Mouse (Mus musculus): ENCODE measurements around the gene Nom1. TPM values are rescaled to one million over a fixed set of nuclear protein-coding genes. Genes with fewer than 3 reads are reported as not detected.
A peak's percentile ranks its signal among the peaks of the same experiment; 100 is the strongest.
"Not testable (repeated sequence)": the region's sequence is repeated elsewhere in the genome, so short reads cannot be mapped to it uniquely, and the experiment has no call there.

Gene Nom1
- polyA plus RNA-seq, 1 experiment: 0.35 TPM

- no peaks in the 10 kb centered on the region for H3K9me3 ChIP-seq (ENCODE audit: control insufficient read depth, low read length)
- peaks cover 36% of the 10 kb centered on the region for H3K4me1 ChIP-seq (ENCODE audit: control insufficient read depth)
- peaks cover 26% of the 10 kb centered on the region for H3K27me3 ChIP-seq (ENCODE audit: control insufficient read depth)
- TF ChIP-seq GATA1 (IDR thresholded peaks at IDR 0.05; ENCODE audit: low read length) (no peak), TAL1 (IDR thresholded peaks at IDR 0.05; ENCODE audit: low read length) (no peak)
- H3K4me3 ChIP-seq (replicated peaks): peak overlapping the region; percentile 95
- H3K36me3 ChIP-seq (ENCODE audit: control insufficient read depth): peaks cover 54% of the 10 kb centered on the region
Observed at GRCm38 (mm10) chr5:29435491-29435890, 1.0 kb downstream of the Nom1 start.

GRCm38 (mm10) chr5:29436728-29437127 is 2.3 kb downstream of the Nom1 start:
- H3K4me1 ChIP-seq (ENCODE audit: control insufficient read depth): peaks cover 36% of the 10 kb centered on the region
- peak overlapping the region; percentile 95 for H3K4me3 ChIP-seq (replicated peaks)
- H3K27me3 ChIP-seq (ENCODE audit: control insufficient read depth): peaks cover 15% of the 10 kb centered on the region
- H3K36me3 ChIP-seq (ENCODE audit: control insufficient read depth): peaks cover 66% of the 10 kb centered on the region
- not testable (repeated sequence) for H3K9me3 ChIP-seq (ENCODE audit: control insufficient read depth, low read length)

- no peaks in the 10 kb centered on the region for H3K4me1 ChIP-seq (ENCODE audit: control insufficient read depth)
- no peak overlapping the region for H3K4me3 ChIP-seq (replicated peaks)
- H3K36me3 ChIP-seq (ENCODE audit: control insufficient read depth): peaks cover 92% of the 10 kb centered on the region
- H3K27me3 ChIP-seq (ENCODE audit: control insufficient read depth): no peaks in the 10 kb centered on the region
- no peaks in the 10 kb centered on the region for H3K9me3 ChIP-seq (ENCODE audit: control insufficient read depth, low read length)
- TF ChIP-seq GATA1 (IDR thresholded peaks at IDR 0.05; ENCODE audit: low read length) (no peak), TAL1 (IDR thresholded peaks at IDR 0.05; ENCODE audit: low read length) (no peak)
Observed at GRCm38 (mm10) chr5:29445275-29445674, 10.8 kb downstream of the Nom1 start.

- no peaks in the 10 kb centered on the region for H3K27me3 ChIP-seq (ENCODE audit: control insufficient read depth)
- no peaks in the 10 kb centered on the region for H3K9me3 ChIP-seq (ENCODE audit: control insufficient read depth, low read length)
- no peaks in the 10 kb centered on the region for H3K4me1 ChIP-seq (ENCODE audit: control insufficient read depth)
- peaks cover 77% of the 10 kb centered on the region for H3K36me3 ChIP-seq (ENCODE audit: control insufficient read depth)
- H3K4me3 ChIP-seq (replicated peaks): no peak overlapping the region
- TF ChIP-seq TAL1 (IDR thresholded peaks at IDR 0.05; ENCODE audit: low read length): no peak
Observed at GRCm38 (mm10) chr5:29452352-29452751, 17.9 kb downstream of the Nom1 start.

GRCm38 (mm10) chr5:29456895-29457656 is 22.6 kb downstream of the Nom1 start:
- TF ChIP-seq TAL1 (IDR thresholded peaks at IDR 0.05; ENCODE audit: low read length): no peak
- no peak for TF ChIP-seq GATA1 (IDR thresholded peaks at IDR 0.05; ENCODE audit: low read length)
- no peaks in the 10 kb centered on the region for H3K27me3 ChIP-seq (ENCODE audit: control insufficient read depth)
- peaks cover 48% of the 10 kb centered on the region for H3K36me3 ChIP-seq (ENCODE audit: control insufficient read depth)
- H3K4me3 ChIP-seq (replicated peaks): no peak overlapping the region
- no peaks in the 10 kb centered on the region for H3K4me1 ChIP-seq (ENCODE audit: control insufficient read depth)
- no peaks in the 10 kb centered on the region for H3K9me3 ChIP-seq (ENCODE audit: control insufficient read depth, low read length)

GRCm38 (mm10) chr5:29462943-29463686 is 28.7 kb downstream of the Nom1 start:
- H3K4me1 ChIP-seq (ENCODE audit: control insufficient read depth): no peaks in the 10 kb centered on the region; the same call in 1 of the 2 replicates
- H3K36me3 ChIP-seq (ENCODE audit: control insufficient read depth): peaks cover 8% of the 10 kb centered on the region
- TF ChIP-seq GATA1 (IDR thresholded peaks at IDR 0.05; ENCODE audit: low read length) (no peak), TAL1 (IDR thresholded peaks at IDR 0.05; ENCODE audit: low read length) (no peak)

GRCm38 (mm10) chr5:29467489-29468350 is 33.3 kb downstream of the Nom1 start:
- peaks cover 74% of the 10 kb centered on the region for H3K27me3 ChIP-seq (ENCODE audit: control insufficient read depth)
- TF ChIP-seq GATA1 (IDR thresholded peaks at IDR 0.05; ENCODE audit: low read length): no peak
- TF ChIP-seq TAL1 (IDR thresholded peaks at IDR 0.05; ENCODE audit: low read length): no peak
- peaks cover 2% of the 10 kb centered on the region; the same call in 1 of the 2 replicates for H3K9me3 ChIP-seq (ENCODE audit: control insufficient read depth, low read length)
- H3K4me1 ChIP-seq (ENCODE audit: control insufficient read depth): no peaks in the 10 kb centered on the region; the same call in 1 of the 2 replicates
- no peaks in the 10 kb centered on the region for H3K36me3 ChIP-seq (ENCODE audit: control insufficient read depth)
- H3K4me3 ChIP-seq (replicated peaks): peak overlapping the region; percentile 30

More at GRCm38 (mm10) chr5:29462943-29463686, 28.7 kb downstream of the Nom1 start:
- Histone ChIP-seq H3K27me3 (ENCODE audit: control insufficient read depth) (peaks cover 28% of the 10 kb centered on the region), H3K9me3 (ENCODE audit: control insufficient read depth, low read length) (peaks cover 2% of the 10 kb centered on the region; the same call in 1 of the 2 replicates), H3K4me3 (replicated peaks) (no peak overlapping the region)

- Histone ChIP-seq H3K4me3 (replicated peaks) (no peak overlapping the region), H3K4me1 (ENCODE audit: control insufficient read depth) (no peaks in the 10 kb centered on the region; the same call in 1 of the 2 replicates), H3K9me3 (ENCODE audit: control insufficient read depth, low read length) (peaks cover 2% of the 10 kb centered on the region; the same call in 1 of the 2 replicates), H3K27me3 (ENCODE audit: control insufficient read depth) (peaks cover 82% of the 10 kb centered on the region), H3K36me3 (ENCODE audit: control insufficient read depth) (no peaks in the 10 kb centered on the region)
- TF ChIP-seq TAL1 (IDR thresholded peaks at IDR 0.05; ENCODE audit: low read length) (no peak), GATA1 (IDR thresholded peaks at IDR 0.05; ENCODE audit: low read length) (no peak)
Observed at GRCm38 (mm10) chr5:29468351-29469065, 34.0 kb downstream of the Nom1 start.

Measured in erythroblast, embryonic 14.5 days (primary cell).